Mouse (Mus musculus): ENCODE results near the gene Strn4.

Strn4 gene

DNA sequence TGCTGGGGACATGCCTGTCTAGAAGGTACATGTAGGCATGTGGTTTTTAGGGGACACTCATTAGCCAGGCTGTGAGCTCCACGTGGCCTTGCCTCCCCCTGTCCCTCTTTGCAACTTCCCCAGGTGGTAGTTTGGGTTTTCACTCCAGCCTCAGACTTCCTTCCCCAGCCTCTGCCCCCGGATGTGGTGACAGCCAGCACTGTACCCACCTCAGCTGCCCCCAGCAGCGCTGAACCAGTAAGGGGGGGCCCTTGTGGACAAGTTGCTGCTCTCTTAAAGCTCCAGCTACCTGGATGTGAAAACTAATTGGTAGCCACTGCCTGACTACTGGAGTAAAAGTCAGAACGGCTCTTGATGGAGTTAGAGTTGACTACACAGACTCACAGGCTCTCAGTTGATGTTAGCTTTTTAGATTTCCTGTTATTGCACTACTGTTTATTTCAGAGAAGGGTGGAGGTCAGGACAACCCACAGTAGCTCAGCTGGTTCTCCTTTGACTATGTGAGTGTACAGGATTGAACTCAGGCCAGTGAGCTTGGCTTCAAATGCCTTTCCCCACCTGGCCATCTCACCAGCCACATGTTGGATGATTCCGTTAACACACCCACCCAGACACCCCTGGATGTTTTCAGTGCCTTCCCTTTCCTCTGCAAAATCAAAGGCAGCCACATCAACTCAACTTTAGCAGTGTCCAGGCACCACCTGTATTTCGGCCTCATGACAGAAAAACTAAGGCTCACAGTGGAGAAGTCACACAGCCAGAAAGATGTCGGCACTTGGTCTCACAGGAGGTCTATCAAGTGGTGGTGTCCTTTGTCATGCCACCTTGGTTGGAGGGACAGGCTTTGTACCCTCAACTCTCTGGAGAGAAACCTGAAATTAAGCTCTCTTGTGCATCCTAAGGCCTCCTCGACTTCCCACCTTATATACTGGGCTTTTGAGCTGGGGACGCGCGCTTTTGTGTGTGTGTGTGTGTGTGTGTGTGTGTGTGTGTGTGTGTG is 26.2 kb downstream of the Strn4 start:
- no peak for DNase-seq (ENCODE audit: low spot score in 2 of 2)

DNA sequence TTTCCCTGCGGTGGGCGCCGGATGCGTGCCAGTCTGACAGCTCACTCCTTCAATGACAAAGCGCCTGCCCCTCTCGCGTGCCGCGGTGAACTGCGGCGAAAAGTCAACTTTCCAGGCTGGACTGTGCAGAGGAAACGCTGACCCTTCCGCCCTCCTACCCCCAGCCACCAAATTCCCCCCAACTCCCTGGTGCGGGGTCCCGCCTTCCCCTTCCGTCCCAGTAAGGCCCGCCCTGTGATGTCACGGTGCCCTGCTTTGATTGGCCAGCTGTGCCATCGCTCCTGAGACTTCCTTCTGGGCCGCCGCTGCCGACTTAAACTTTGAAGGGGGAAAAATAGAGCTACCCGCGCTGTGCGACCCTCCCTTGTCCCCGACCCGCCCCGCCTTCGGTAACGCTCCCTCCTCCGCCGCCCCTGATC is 27.0 kb downstream of the Strn4 start, which contains the start of gene Prkd2:
TSS of gene Prkd2 (plus strand) at position 258 of the 419 bp plus-strand sequence.
- peak; percentile 88 to 92 for DNase-seq (ENCODE audit: low spot score in 2 of 2)

- DNase-seq (ENCODE audit: low spot score in 2 of 2) = no peak
Observed at GRCm38 (mm10) chr7:16843441-16844171, 27.9 kb downstream of the Strn4 start.

- DNase-seq (ENCODE audit: low spot score in 2 of 2) = no peak
Observed at GRCm38 (mm10) chr7:16844696-16845071, 29.0 kb downstream of the Strn4 start.

- DNase-seq (ENCODE audit: low spot score in 2 of 2) = no peak
Observed at GRCm38 (mm10) chr7:16845072-16845819, 29.6 kb downstream of the Strn4 start.

- no peak for DNase-seq (ENCODE audit: low spot score in 2 of 2)
Observed at GRCm38 (mm10) chr7:16845820-16846167, 30.1 kb downstream of the Strn4 start.

- DNase-seq (ENCODE audit: low spot score in 2 of 2) = no peak
Observed at GRCm38 (mm10) chr7:16846775-16847174, 31.1 kb downstream of the Strn4 start.

GRCm38 (mm10) chr7:16847507-16847906 is 31.8 kb downstream of the Strn4 start:
- DNase-seq (ENCODE audit: low spot score in 2 of 2) = no peak

GRCm38 (mm10) chr7:16848579-16848978 is 32.9 kb downstream of the Strn4 start:
- peak; percentile 75 to 76 for DNase-seq (ENCODE audit: low spot score in 2 of 2)

GRCm38 (mm10) chr7:16851636-16852035 is 35.9 kb downstream of the Strn4 start:
- DNase-seq (ENCODE audit: low spot score in 2 of 2) = no peak

DNA sequence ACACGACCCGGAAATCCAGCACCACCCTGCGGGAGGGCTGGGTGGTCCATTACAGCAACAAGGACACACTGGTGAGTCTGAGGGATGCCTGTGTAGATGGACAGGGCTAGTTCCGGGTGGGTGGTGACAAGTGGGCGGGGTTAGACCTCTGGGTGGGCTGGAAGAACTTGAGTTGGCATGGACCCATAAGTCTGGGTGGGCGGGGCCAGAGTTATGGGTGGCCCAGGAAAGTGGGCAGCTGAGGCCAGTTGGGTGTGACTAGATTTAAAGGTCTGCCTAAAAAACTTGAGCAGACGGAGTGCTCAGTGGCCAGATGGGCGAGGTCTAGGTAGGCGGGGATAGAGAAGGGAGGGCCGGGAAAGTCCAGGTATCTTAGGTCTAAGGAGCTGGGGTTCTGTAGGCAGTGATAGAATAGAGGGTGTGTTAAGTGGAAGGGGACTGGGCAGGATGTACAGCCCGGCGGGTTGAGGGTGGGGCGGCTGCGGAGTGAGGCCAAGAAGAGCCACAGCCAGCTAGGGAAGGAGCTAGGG is 37.7 kb downstream of the Strn4 start:
- no peak for DNase-seq (ENCODE audit: low spot score in 2 of 2)

- no peak for DNase-seq (ENCODE audit: low spot score in 2 of 2)
Observed at GRCm38 (mm10) chr7:16858336-16858735, 42.6 kb downstream of the Strn4 start.

- peak; percentile 71 to 75 for DNase-seq (ENCODE audit: low spot score in 2 of 2)
Observed at GRCm38 (mm10) chr7:16859902-16860651, 44.4 kb downstream of the Strn4 start.

DNA sequence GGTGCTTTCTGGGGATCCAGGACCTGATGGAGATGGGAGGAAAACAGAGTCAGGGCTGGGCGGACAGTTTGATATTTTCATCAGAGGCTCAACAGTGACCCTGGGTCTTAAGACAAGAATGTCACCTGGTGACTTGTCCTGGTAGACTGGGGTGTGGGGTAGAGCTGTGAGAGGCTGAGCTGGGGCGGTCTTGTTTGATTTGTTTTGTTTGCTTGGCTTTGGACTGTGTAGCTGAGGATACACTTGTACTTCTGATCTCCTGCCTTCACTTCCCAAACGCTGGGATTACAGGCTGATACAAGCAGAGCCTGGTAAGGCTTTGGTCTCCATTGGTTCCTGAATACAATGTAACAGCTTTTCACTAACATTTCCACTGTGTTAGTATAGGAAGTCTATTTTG is 51.8 kb downstream of the Strn4 start:
- DNase-seq (ENCODE audit: low spot score in 2 of 2) = no peak

DNA sequence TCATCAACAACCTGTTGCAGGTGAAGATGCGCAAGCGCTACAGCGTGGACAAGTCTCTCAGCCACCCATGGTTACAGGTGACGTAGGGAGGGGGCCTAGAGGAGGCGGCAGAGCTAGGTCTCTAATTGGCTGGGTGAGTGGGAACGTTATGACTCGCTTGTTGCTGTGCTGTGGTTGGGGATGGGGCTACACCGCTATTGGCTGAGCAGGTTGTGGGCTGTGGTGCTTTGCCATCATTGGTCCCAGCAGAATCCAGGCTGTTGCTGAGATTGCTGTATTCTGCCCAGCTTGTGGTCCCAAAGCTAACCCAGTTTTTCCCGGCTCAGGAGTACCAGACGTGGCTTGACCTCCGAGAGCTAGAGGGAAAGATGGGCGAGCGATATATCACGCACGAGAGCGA is 53.8 kb downstream of the Strn4 start:
- DNase-seq (ENCODE audit: low spot score in 2 of 2) = peak; percentile 91 to 92

DNA sequence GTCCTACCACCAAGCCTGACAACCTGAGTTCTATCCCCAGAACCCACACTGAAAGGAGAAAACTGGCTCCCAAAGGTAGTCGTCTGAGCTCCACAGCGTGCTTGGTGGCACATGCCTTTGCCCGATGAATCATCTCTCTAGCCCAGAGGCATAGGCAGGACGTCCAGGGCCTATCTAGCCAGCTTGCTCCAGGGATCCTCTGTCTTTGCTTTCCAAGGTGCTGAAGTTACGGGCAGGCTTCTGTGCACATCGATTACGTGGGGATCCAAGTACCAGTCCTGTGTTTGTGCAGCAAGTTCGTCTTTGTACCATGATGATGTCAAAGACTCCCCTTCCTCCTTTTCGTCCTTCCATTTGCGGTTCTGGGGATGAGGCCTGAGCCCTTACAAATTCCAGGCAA is 55.9 kb downstream of the Strn4 start:
- no peak for DNase-seq (ENCODE audit: low spot score in 2 of 2)

DNA sequence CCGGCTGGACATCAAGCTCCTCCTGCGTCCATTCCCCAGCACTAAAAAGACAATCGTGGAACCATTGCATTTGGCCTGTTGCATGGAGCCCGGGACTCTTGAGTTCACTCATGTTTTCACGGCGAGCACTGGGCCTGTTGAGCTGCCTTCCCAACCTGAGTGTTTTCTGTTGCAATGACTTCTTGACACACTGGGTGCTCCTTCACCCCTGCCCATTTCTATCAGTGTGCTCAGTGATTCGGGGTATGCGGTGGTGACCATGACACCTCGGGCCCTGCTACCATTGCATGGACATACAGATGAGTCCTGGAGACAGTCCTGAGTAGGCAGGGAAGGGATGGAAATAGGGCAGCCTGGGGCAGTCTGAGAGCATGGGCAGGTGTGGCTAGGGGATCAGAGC is 56.8 kb downstream of the Strn4 start:
- DNase-seq (ENCODE audit: low spot score in 2 of 2) = no peak

- no peak for DNase-seq (ENCODE audit: low spot score in 2 of 2)
Observed at GRCm38 (mm10) chr7:16873392-16873791, 57.7 kb downstream of the Strn4 start.

GRCm38 (mm10) chr7:16874190-16874589 is 58.5 kb downstream of the Strn4 start:
- peak; percentile 78 to 80 for DNase-seq (ENCODE audit: low spot score in 2 of 2)

DNA sequence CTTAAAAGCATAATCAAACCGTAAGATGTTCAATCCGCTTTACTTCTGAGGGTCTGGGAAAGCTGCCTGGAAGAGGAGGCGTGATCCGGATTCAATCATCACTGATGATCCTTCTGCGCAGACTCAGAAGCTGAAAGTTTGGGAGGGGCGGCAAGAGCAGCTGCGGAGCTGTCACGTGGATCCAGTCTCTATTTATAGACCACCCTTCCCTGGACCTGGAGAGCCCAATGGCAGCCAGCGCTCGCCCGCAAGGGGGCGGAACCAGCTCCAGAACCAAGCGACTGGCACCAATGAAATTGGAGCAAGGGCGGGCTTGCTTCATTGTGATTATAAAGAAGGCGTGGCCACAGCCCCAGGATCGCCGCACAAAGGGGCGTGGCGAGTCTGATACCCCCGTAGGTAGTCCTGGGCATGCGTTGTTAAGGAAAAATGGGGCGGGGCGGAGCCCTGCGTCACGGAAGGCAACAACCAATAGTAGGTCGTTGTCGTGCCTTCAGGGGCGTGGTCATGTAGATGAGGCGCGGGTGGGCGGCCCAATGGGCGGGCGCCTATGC is 59.1 kb downstream of the Strn4 start:
- DNase-seq (ENCODE audit: low spot score in 2 of 2) = peak; percentile 99 to 100

GRCm38 (mm10) chr7:16875310-16875325 is 59.4 kb downstream of the Strn4 start, which contains the start of gene Dact3:
Gene Dact3, plus strand, starts transcription at chr7:16875317.
- DNase-seq (ENCODE audit: low spot score in 2 of 2) = no peak

All from right cerebral cortex, adult 2 months (tissue).